Mouse (Mus musculus) embryo, embryonic 11 days (tissue): Measurements from ENCODE around the gene Csnk2a1.
"Not testable (repeated sequence)": the region's sequence is repeated elsewhere in the genome, so short reads cannot be mapped to it uniquely, and the experiment has no call there.

Experiments
- DNase-seq: peaks from one replicate; pipeline ENCODE4 v3.0.0-alpha.2; 2015

The Csnk2a1 gene

DNA sequence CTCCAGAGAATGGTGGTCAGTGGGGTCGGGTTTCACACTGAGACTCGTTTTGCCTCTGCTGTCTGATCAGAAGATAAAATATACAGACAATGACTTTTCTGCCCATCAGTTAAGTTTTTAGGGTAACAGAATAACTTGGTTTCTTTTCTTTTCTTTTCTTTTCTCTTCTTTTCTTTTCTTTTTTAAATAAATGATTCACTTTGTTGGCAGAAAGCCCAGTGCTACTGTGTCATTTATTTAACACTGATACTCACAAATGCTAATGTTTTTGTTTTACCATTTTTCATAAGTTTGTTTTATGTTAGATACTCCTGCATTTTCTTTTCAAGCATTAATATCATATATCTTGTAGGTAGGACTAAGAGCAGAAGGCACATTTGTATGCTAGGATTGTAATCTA, 13.9 kb downstream of the Csnk2a1 start:
- no peak for DNase-seq

DNA sequence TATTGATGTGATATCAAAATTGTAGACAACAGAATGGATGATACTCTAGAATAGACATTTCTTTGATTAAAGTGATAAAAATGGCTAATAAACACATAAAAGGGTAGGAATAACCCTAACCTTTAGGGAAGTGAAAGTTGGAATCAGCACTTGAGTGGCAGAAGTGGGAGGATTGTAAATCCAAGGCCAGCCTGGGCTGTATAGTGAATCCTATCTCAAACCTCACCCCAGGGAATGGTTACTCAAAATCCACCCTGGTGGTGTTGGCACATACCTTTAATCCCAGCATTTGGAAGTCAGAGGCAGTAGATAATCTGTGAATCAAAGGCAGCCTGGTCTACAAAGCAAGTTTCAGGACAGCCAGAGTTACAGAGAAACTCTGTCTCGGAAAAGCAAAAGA, 20.6 kb downstream of the Csnk2a1 start:
- no peak for DNase-seq

DNA sequence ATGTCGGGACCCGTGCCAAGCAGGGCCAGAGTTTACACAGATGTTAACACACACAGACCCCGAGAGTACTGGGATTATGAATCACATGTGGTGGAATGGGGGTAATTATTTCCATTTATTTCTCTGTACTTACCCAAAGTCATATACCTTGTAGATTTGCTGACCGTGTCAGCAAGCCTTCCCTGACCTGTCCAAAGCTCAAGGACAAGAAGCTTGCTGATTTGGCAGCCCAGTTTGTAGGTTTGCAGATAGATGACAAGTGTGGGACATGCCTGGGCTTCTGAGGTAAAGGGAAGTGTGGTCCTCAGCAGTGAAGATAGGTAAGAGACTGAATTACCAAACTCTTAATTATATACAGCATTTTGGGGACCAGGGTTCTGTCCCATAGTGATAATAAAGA, 23.9 kb downstream of the Csnk2a1 start:
- DNase-seq = no peak

DNA sequence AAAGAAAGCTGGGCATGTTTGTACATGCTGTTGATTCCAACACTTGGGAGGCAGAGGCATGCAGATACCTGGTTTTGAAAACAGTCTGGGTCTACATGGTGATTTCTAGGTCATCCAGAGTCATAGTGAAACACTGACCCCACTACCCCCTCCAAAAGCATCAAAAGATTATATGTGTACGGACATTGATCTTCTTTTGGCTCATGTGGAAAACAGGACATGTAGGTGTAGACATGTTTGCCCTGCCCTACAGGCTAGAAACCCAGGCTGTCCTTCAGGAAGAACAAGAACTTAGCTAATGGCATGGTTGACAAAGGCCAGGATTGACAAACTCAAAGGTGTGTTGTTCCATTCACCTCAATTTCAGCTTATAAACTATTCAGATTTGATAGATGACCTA, 33.1 kb downstream of the Csnk2a1 start:
- no peak for DNase-seq

- peak; percentile 13 for DNase-seq
These were observed 47.0 kb downstream of the Csnk2a1 start for GRCm38 (mm10) chr2:152273639-152274038.

DNA sequence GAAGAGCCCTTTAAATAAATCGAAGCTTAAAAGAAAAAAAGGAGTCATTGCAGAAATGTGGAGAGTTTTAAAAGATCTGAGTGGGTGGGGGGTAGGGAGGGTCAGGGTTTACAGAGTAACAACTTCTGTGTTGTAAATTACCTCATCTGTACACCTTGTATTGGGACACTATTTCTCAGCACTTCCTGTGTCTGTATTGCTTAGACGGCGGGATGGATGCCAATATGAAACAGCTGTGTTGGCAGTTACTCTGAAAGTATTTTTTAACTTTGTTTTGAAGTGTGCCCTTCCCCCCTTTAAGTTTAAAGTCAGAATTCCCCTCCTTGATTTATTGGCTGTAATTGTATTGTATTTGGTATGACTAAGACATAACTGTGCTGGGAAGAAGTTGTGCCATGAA, 54.8 kb downstream of the Csnk2a1 start:
- no peak for DNase-seq

DNA sequence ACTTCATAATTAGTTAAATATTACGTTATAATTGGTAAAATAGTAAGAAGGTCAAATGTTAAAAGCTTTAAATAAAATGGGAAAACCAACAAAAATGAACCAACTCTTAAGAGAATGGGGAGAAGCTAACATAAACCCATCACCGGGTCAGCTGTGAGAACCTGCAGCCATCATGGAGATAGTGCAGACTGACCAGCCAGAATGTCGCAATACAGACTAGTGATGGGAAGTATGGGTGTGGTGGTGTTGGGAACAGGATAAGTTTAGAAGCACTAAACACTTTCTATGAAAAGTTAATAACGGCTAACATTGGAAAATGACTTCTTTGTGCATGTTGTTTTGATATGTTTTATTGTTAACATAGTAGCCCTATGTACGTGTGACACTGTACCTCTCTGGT, 60.9 kb downstream of the Csnk2a1 start:
- no peak for DNase-seq

DNA sequence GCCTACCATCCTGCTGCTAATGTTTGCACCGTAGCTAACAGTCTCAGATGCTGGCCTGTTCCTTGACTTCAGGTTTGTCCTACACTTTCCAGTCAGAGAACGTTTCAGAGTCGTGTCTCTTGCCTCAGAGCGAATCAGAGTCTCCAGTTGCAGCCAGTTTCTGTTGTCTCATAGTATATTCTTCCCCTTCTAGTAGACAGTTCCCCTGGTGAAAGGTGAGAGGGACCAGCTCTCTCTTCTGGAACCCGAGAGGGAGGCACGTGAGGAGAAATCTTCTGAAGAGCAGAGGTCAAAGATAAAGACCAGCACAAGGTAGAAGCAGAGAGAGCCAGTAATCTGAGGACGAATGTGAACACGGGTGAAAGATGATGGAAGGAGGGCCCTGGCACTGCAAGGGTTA, 61.4 kb downstream of the Csnk2a1 start:
- no peak for DNase-seq

DNA sequence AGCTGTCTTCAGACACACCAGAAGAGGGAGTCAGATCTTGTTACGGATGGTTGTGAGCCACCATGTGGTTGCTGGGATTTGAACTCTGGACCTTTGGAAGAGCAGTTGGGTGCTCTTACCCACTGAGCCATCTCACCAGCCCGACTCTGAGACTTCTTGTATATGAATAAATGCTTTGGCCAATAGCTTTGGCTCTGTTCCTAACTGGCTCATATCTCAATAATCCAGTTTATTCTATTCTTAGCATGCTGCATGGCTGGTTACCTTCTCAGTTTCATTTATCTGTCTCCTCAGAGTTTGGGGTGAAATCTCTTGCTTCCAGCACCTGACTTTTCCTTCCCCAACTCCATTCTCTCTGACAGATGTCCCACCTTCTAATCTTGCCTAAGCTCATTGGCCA, 63.0 kb downstream of the Csnk2a1 start:
- not testable (repeated sequence) for DNase-seq

GRCm38 (mm10) chr2:152292475-152292874, 65.8 kb downstream of the Csnk2a1 start:
- DNase-seq = no peak

DNA sequence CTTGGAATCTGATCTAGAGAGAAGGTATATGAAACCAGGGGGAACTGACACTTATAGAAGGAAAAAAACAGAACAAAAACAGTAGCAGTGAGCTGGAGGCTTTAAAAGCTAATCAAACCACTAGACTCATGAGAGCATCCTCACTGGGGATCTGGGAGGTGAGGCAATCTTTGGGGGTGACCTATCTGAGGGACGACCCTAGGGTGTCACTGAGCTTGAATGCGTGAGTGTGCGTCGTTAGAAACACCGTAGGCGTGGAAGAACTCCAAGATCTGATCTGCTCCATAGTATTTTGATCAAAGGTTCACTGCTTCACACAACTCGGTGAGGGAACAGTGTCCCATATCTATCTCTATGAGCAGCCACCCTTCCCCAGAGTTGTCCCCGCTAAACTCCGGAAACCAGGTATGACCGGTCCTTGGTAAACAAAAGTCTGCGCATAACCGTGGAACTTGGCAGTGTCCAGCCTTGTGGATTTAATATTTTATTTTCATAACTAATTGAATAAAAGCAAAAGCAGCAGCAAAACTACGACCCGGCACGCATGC, 66.6 kb downstream of the Csnk2a1 start:
- DNase-seq = no peak

GRCm38 (mm10) chr2:152293727-152294475, 67.3 kb downstream of the Csnk2a1 start, which contains the start of gene Tbc1d20:
Gene Tbc1d20 (plus strand): TSS chr2:152293828.
- peak; percentile 97 for DNase-seq

GRCm38 (mm10) chr2:152294541-152294940, 67.9 kb downstream of the Csnk2a1 start:
- DNase-seq = no peak

GRCm38 (mm10) chr2:152302862-152303261, 76.2 kb downstream of the Csnk2a1 start:
- no peak for DNase-seq

- peak; percentile 21 for DNase-seq
These were observed 77.1 kb downstream of the Csnk2a1 start for GRCm38 (mm10) chr2:152303781-152304180.

- DNase-seq = no peak
These were observed 78.8 kb downstream of the Csnk2a1 start for GRCm38 (mm10) chr2:152305480-152305879.

DNA sequence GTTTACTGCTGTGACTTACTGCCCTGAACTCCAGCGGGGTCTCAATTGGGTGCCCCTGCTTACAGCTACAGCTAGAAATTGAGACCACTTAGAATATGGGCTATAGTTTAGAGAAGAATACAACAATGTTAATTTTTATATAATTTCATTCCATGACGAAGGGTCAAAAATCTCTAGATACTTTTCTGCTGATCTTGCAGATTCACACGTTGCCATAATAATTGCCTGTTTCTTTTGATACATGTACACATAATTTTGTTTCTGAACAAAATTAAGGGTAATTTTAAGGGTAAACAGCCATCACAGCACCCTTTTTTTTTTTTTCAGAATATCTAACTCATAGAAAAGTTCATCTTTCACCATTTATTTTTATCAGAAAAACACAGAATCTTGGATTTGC, 80.5 kb downstream of the Csnk2a1 start:
- DNase-seq = no peak

DNA sequence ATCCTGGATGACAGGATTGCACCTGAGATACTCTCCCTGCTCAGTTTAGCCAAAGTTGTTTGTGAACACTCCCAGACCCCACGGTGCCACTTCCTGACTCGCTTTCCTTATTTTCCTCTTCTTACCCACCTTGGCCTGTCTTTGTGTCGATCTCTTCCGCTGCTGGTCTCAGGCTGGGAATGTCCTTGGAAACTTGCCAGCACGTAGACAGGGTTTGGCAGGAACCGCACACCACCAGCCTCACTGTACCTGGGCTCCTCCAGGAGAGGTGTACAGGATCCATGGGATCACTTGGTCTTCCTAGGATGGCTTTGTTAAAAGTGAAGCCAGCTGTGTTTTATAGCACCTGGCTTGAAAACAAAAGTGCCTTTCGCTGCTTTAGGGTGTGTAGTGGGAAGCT, 86.4 kb downstream of the Csnk2a1 start:
- no peak for DNase-seq

- DNase-seq = no peak
These were observed 87.3 kb downstream of the Csnk2a1 start for GRCm38 (mm10) chr2:152313926-152314325.

GRCm38 (mm10) chr2:152317054-152317453, 90.4 kb downstream of the Csnk2a1 start:
- DNase-seq = no peak

- DNase-seq = no peak
These were observed 94.9 kb downstream of the Csnk2a1 start for GRCm38 (mm10) chr2:152321558-152321957.

DNA sequence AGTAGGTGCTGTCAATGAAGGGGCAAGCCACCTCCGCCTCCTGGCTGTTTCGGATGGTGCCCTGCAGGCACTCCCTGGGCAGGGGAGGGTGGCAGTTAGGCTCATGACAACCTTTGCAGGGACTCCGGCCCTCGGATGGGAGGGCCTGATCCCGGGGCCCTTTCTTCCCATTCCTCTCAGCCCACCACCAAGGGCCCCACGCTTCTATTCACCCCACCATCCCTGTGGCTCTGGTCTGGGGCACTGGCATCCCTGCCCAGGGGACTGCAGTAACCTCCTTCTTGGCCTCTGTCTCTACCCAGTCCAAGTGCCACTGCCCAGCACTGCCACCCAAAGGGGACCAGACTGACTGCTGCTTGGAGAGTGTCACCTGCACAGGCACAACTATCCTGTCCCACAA, 95.6 kb downstream of the Csnk2a1 start:
- no peak for DNase-seq

DNA sequence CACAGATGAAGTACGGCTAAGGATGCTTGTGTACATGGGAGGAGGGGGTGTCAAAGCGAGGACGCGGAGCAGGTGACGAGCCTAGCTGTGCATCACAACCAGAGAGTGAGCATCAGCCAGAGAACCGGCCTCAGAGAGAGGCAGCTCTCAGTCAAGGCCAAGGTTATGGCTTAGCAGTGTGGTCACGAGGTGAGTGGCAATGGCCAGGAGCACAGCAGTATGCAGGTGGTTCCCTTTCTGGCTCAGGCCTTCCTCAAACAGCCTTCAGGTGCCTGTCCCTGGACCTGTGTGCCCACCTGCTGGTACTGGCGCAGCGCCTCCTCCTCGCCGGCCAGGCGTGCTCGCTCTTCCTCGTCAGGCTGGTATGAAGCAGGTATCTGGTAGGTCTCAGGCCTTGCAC, 97.3 kb downstream of the Csnk2a1 start:
- no peak for DNase-seq

GRCm38 (mm10) chr2:152324842-152325241, 98.2 kb downstream of the Csnk2a1 start:
- no peak for DNase-seq

DNA sequence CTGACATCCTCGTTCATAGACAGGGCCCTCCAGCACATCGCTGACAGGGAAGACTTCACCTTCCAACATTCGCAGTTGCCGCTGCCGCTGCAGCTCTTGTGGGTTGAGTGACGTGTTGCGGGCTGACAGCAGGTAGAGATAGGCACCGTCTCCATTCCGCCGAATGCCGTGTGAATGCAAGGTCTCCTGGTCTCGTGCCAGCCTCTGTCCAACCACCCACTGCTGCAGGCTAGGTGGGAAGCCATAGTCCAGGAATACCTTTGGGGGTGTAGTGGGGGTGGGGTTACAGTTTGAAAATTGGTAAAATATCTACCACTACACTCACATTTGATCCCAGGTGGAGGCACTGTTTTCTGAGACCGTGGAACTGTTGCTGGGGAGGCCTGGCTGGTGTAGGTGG, 99.5 kb downstream of the Csnk2a1 start:
- DNase-seq = no peak
